Mouse (Mus musculus): ENCODE measurements at regions not wholly inside any gene's neighbourhood (a gene's known extent, or its start where the extent isn't known, plus 50 kb on each side); places are given as distances from the start of the nearest gene placed in this dataset.

DNA sequence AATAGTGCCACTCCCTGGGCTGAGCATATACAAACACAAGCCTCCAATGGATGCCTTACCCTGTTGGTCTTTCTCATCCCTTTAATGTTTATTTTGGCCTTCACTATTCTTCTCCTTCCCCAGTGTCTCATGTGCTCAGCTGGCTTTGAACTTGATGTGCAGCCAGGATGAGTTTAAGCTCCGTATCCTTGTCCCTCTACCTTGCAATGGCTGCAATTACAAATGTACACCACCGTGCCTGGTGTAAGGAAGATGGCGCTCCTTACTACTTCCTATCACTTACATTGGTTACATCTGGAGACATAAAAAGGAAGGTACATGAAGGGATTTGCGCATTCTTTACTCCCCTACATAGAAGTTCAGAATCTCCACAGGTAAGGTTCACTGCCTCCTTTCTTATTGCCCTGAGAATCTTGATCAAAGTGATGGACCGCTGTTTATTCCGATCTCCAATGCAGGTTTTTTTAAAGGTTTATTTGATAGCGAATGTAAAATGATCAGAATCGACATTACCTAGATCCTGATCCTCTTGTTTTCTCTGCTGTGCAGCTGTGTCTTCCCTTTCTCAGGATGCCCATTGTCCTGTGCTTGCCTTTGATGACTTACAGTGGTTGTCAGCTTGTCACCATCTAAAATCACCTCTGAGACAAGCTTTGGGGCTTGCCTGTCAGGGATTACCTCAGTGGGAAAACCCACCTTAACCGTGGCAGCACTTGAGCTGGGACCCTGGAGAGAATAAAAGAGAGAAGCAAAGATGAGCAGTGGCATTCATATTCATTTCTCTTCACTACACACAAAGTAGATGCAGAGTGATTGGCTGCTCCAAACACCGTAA, 178.1 kb downstream of the Ifng start:
- H3K4me1 ChIP-seq (ENCODE audit: control insufficient read depth, insufficient read depth, low read length) = no peaks in the 10 kb centered on the region
- H3K79me2 ChIP-seq (replicated peaks; ENCODE audit: control insufficient read depth, insufficient read depth, low read length) = no peaks in the 10 kb centered on the region
- intact Hi-C loops (cut with DNase I) = no loop called here
- H3K27me3 ChIP-seq (ENCODE audit: control insufficient read depth, insufficient read depth, low read length) = no peaks in the 10 kb centered on the region
- WGBS = 92% methylated on average over 10 of the region's 10 CpGs
- no peaks in the 10 kb centered on the region for H3K36me3 ChIP-seq (ENCODE audit: control insufficient read depth, insufficient read depth, low read length)
- H3K9ac ChIP-seq (ENCODE audit: low read depth, low read length) = no peak overlapping the region
- no peak overlapping the region for H3K4me3 ChIP-seq
- no peak for TF ChIP-seq EP300 (IDR thresholded peaks at IDR 0.05; ENCODE audit: insufficient read depth, low read depth, low read length)
- TF ChIP-seq CTCF (IDR thresholded peaks at IDR 0.05) = no peak
- no peak for TF ChIP-seq POLR2A (IDR thresholded peaks at IDR 0.05; ENCODE audit: insufficient read depth, low read depth, low read length)
- no peak overlapping the region for H3K27ac ChIP-seq
- DNase-seq = no peak

DNA sequence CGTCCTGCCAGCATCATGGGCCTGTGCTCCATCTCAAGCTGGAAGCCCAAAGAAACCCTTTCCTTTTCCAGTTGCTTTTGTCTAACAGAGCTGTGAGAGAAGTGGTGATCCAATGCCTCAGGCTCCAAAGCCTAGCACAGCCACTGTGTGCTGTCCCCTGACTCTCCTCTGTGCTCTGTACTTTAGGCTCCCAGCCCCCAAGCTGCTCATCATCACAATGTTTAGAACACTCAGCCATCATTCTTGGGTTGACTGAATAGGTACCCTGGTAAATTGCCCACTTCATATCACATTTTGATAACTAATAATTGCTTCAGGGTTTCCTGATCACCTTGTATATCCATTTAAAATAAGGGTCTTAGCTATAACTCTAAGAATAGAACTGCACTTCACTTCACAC, 178.8 kb downstream of the Ifng start:
- Histone ChIP-seq H3K79me2 (replicated peaks; ENCODE audit: control insufficient read depth, insufficient read depth, low read length) (no peaks in the 10 kb centered on the region), H3K4me3 (no peak overlapping the region), H3K27me3 (ENCODE audit: control insufficient read depth, insufficient read depth, low read length) (no peaks in the 10 kb centered on the region), H3K36me3 (ENCODE audit: control insufficient read depth, insufficient read depth, low read length) (no peaks in the 10 kb centered on the region), H3K4me1 (ENCODE audit: control insufficient read depth, insufficient read depth, low read length) (no peaks in the 10 kb centered on the region), H3K27ac (no peak overlapping the region), H3K9ac (ENCODE audit: low read depth, low read length) (no peak overlapping the region)
- 93% methylated on average over 1 of the region's 1 CpGs for WGBS
- intact Hi-C loops (cut with DNase I) = no loop called here
- TF ChIP-seq CTCF (IDR thresholded peaks at IDR 0.05) (no peak), POLR2A (IDR thresholded peaks at IDR 0.05; ENCODE audit: insufficient read depth, low read depth, low read length) (no peak), EP300 (IDR thresholded peaks at IDR 0.05; ENCODE audit: insufficient read depth, low read depth, low read length) (no peak)
- no peak for DNase-seq

DNA sequence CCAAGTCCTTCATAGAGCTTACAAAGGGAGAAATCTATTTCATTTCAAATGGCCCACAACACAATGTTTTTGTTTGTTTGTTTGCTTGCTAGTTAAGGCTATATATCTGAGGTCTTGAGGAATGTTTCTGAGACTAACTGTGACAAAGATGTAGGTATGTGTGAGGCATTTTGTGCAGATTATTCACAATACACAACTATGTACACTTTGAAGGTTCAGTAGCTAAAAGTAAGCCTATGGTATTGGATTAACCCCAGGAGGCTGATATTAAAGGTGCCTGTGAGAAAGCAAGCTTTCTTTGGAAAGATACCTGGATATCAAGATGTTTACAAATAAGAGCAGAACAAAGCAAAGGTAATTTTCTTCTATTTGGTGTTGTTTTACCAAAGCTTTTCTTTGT, 179.8 kb downstream of the Ifng start:
- no peaks in the 10 kb centered on the region for H3K27me3 ChIP-seq (ENCODE audit: control insufficient read depth, insufficient read depth, low read length)
- H3K9ac ChIP-seq (ENCODE audit: low read depth, low read length) = no peak overlapping the region
- no peak overlapping the region for H3K27ac ChIP-seq
- no peaks in the 10 kb centered on the region for H3K36me3 ChIP-seq (ENCODE audit: control insufficient read depth, insufficient read depth, low read length)
- no peaks in the 10 kb centered on the region for H3K4me1 ChIP-seq (ENCODE audit: control insufficient read depth, insufficient read depth, low read length)
- intact Hi-C loops (cut with DNase I) = no loop called here
- TF ChIP-seq CTCF (IDR thresholded peaks at IDR 0.05) (no peak), POLR2A (IDR thresholded peaks at IDR 0.05; ENCODE audit: insufficient read depth, low read depth, low read length) (no peak), EP300 (IDR thresholded peaks at IDR 0.05; ENCODE audit: insufficient read depth, low read depth, low read length) (no peak)
- H3K4me3 ChIP-seq = no peak overlapping the region
- no peaks in the 10 kb centered on the region for H3K79me2 ChIP-seq (replicated peaks; ENCODE audit: control insufficient read depth, insufficient read depth, low read length)
- DNase-seq = no peak

GRCm38 (mm10) chr10:118621546-118621945, 180.7 kb downstream of the Ifng start:
- no peak for DNase-seq
- Histone ChIP-seq H3K9ac (ENCODE audit: low read depth, low read length) (no peak overlapping the region), H3K27ac (no peak overlapping the region), H3K27me3 (ENCODE audit: control insufficient read depth, insufficient read depth, low read length) (no peaks in the 10 kb centered on the region), H3K36me3 (ENCODE audit: control insufficient read depth, insufficient read depth, low read length) (no peaks in the 10 kb centered on the region), H3K79me2 (replicated peaks; ENCODE audit: control insufficient read depth, insufficient read depth, low read length) (no peaks in the 10 kb centered on the region), H3K4me1 (ENCODE audit: control insufficient read depth, insufficient read depth, low read length) (no peaks in the 10 kb centered on the region), H3K4me3 (no peak overlapping the region)
- TF ChIP-seq POLR2A (IDR thresholded peaks at IDR 0.05; ENCODE audit: insufficient read depth, low read depth, low read length) = no peak
- TF ChIP-seq EP300 (IDR thresholded peaks at IDR 0.05; ENCODE audit: insufficient read depth, low read depth, low read length) = no peak
- no peak for TF ChIP-seq CTCF (IDR thresholded peaks at IDR 0.05)
- intact Hi-C loops (cut with DNase I) = no loop called here
- WGBS = 88% methylated on average over 4 of the region's 4 CpGs

- no peaks in the 10 kb centered on the region for H3K36me3 ChIP-seq (ENCODE audit: control insufficient read depth, insufficient read depth, low read length)
Observed at GRCm38 (mm10) chr10:118622131-118622530, 181.3 kb downstream of the Ifng start.

GRCm38 (mm10) chr10:118622916-118623315, 182.1 kb downstream of the Ifng start:
- Histone ChIP-seq H3K27me3 (ENCODE audit: control insufficient read depth, insufficient read depth, low read length) (no peaks in the 10 kb centered on the region), H3K79me2 (replicated peaks; ENCODE audit: control insufficient read depth, insufficient read depth, low read length) (no peaks in the 10 kb centered on the region), H3K27ac (no peak overlapping the region), H3K9ac (ENCODE audit: low read depth, low read length) (no peak overlapping the region), H3K36me3 (ENCODE audit: control insufficient read depth, insufficient read depth, low read length) (no peaks in the 10 kb centered on the region), H3K4me1 (ENCODE audit: control insufficient read depth, insufficient read depth, low read length) (no peaks in the 10 kb centered on the region), H3K4me3 (no peak overlapping the region)
- 92% methylated on average over 2 of the region's 2 CpGs for WGBS
- no peak for TF ChIP-seq POLR2A (IDR thresholded peaks at IDR 0.05; ENCODE audit: insufficient read depth, low read depth, low read length)
- no peak for TF ChIP-seq EP300 (IDR thresholded peaks at IDR 0.05; ENCODE audit: insufficient read depth, low read depth, low read length)
- TF ChIP-seq CTCF (IDR thresholded peaks at IDR 0.05) = no peak
- intact Hi-C loops (cut with DNase I) = no loop called here
- DNase-seq = no peak

More at GRCm38 (mm10) chr10:118622131-118622530, 181.3 kb downstream of the Ifng start:
- 57% methylated on average over 6 of the region's 6 CpGs for WGBS
- Histone ChIP-seq H3K9ac (ENCODE audit: low read depth, low read length) (no peak overlapping the region), H3K4me3 (no peak overlapping the region), H3K4me1 (ENCODE audit: control insufficient read depth, insufficient read depth, low read length) (no peaks in the 10 kb centered on the region), H3K79me2 (replicated peaks; ENCODE audit: control insufficient read depth, insufficient read depth, low read length) (no peaks in the 10 kb centered on the region), H3K27ac (no peak overlapping the region), H3K27me3 (ENCODE audit: control insufficient read depth, insufficient read depth, low read length) (no peaks in the 10 kb centered on the region)
- no peak for DNase-seq
- no peak for TF ChIP-seq POLR2A (IDR thresholded peaks at IDR 0.05; ENCODE audit: insufficient read depth, low read depth, low read length)
- TF ChIP-seq EP300 (IDR thresholded peaks at IDR 0.05; ENCODE audit: insufficient read depth, low read depth, low read length) = no peak
- no peak for TF ChIP-seq CTCF (IDR thresholded peaks at IDR 0.05)
- intact Hi-C loops (cut with DNase I) = no loop called here
